Mouse (Mus musculus) right cerebral cortex, adult 2 months (tissue): ENCODE results near the gene Eps8.

ENCODE experiments used
- DNase-seq, 2 experiments: peaks; one replicate each; pipeline ENCODE4 v3.0.0; 2021 to 2022; ENCODE audit warnings: low spot score in 2 of 2

The Eps8 gene

DNA sequence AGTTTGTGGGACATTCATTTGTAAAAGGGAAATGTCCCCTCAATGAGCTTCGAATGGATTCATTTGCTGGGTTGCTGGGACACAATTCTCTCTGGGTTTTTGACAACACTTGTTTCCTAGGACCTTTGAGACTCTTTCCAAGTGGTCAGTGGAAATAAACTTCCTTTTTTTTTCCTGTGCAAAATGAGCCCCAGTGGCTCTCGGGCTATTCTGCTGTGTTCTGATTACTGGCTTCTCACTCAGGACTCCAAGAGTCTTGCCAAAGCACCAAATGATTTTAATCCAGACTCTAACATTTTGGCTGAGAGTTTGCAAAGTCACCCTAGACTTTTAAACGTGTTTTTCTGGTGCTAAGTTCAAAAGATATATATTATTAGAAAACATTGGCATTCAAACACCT, 10.3 kb upstream of the Eps8 start:
- no peak for DNase-seq

DNA sequence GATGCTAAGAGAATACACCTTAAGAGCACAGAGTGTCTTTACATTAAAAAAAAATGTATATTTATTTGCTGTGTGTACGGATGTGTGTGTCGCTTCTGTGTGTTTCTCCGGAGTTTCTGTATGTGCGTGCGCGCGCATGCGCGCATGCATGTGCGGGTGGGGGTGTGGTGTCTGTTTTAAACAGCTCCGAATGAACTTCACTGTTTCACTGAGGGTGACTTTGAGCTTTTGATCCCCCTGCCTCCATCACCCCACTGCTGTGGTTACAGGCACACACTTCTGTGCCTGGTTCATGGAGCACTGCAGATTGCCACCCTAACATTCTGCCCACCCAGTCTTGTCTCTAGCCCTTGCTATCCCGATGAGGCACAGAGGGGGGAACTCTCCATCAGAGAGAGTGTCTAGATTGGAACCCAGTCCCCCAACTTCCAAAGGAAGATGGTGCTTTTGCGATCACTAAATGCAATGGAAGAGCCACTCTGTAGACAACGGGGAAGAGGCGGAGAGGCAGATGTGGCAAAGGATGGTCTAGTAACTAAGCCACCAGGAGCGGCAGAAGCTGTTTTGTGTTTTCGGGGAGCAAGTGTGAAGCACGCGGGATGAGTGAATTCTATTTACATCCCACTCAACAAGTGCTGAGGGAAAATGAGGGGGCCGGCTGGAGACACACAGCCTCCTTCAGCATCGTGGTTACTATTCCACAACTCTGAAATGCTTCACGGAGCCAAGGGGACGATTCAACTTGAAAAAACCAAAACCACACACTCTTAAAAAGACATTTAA, 7.1 kb upstream of the Eps8 start:
- DNase-seq, result peak; percentile 70 to 71

DNA sequence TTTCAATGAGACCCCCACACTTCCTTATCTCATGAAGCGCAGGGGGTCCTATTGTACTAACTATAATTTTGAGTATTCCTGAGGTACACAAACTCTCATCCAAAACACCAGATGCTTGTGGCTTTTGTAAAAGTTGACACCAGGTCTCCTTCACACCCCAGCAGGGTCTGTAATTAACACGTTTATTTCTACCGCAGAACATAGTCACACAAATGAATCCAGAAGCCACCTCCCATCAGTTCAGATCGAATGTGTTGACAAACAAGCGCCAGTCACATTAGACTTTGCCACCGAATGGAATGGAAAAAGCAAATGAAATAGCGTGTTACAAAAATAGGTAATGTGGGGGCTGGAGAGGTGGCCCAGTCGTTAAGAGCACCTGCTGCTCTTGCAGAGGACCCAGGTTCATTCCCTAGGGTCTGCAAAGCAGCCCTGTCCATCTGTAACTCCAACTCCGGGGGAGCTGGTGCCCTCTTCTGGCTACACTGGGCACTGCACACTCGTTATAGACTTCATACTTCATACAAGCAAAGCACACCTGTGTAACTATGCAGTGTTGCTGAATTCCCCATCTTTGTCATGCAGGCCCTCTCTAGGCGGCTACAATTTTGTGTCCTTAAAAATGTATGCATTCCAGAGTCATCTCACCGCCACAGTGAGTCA, 3.9 kb upstream of the Eps8 start:
- no peak for DNase-seq

DNA sequence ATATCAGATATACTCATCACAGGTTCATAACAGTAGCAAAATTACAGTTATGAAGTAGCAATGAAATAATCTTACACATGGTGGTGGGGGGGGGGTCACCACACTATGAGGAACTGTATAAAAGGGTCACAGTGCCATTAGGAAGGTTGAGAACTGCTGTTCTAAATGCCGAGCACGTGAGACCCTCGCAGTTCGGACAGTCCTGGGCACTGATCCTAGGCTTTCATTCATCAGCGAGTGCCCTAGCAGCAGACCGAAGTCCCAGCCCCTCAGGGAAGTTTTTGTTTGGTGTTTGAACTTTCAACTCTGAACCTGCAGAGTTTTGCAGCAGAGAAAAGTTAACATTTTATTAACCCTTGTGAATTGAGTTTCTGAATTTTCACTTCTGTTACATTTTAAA, 2.5 kb upstream of the Eps8 start:
- DNase-seq, result no peak

DNA sequence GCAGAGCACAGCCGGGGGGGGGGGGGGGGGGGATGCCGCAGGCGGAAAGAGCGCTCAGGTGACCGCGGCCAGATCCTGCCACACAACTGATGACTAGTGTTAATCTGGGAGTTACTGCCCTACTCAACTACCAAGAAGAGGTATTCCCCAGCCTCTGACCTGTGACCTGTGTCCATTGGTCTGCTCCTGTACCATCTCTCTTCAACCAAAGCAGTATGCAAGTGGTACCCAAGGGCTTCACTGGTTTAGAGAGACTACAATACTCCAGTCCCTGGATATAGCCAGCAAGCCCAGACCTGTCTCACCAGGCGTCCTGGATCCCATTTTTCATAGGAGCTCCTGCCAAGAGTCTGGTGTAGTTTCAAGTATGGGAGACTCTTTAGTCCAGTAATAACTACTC, 5.1 kb downstream of the Eps8 start:
- DNase-seq, result no peak

DNA sequence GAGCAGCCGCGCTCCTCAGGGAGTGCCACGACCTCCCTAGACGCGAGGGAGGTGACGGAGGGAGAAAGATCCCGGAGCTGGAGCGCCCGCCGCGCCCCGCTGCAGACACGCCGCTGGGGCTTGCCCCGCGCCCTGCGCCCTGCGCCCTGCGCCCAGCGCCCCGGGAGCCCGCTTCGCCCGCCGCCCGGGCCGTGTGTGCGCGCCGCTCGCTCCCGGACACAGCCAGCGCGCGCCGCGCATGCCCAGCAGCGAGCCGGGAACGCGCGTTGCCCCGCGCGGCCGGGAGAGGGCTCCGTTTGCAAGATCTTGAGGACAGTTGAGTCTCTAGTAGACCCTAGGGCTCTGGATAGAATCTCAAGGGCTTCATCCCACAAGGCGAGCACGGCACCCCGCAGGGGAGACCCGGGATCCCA, 5.6 kb downstream of the Eps8 start:
- DNase-seq, result peak; percentile 74 to 83

DNA sequence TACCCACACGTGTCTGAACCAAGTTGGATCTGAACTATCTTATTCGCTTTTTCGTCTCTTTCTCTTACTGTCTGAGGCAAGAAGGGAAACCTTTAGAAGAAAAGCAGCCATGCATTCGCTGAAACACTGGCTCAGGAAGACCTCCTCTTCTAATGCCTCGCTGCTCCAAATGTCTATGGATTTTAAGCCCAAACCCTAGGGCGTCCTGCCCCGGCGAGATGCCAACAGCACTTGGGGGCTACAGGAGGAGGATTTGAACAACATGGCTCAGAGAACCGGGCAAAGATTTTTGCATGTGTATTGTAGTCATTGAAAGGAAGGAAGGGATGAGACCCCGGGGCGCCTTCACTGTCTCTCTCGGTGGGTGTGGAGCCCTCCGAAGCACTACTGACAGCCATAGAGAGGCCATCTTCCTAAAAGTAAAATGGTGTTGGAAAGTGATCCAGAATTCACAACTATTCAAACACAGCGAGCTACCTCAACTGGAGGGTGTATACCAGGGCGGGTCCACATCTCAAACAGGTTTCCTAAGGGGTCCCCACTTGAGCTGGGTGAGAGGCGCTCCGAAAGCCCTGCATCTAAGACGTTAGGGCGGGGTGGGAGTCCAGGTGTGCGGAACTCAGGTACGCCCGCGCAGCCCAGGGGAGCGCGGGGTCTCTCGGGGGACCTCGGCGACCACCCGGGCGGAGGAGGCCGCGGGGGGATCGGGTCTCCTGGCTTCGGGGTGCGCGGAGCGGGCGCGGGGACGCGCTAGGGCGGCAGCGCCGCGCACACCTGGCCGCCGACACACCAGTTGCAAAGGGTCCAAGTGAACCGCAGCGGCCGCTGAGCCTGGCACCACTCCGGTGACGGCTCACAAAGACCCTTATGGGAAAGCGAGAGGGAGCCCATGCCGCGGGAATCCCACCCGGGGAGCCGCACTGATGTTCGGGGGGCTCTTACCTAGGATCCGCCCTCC, 6.3 kb downstream of the Eps8 start:
- DNase-seq, result no peak

DNA sequence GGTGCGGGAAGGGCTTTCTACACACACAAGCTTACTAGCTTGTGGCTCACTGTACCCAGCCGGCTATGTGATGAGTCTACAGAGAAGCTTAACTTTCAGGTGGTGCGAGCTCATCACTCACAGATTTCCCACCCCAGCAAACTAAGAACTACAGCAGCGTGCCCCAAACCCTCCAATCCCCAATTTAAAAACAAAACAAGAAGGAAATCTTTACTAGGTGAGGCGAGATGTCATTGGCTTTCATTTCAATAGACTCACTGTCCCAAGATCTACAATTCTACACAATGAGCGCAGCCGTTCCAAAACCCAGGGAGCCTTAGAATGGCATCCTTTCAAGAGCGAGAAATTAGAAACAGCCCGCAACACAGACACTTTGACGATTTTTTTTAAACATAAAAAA, 7.0 kb downstream of the Eps8 start:
- DNase-seq, result no peak

DNA sequence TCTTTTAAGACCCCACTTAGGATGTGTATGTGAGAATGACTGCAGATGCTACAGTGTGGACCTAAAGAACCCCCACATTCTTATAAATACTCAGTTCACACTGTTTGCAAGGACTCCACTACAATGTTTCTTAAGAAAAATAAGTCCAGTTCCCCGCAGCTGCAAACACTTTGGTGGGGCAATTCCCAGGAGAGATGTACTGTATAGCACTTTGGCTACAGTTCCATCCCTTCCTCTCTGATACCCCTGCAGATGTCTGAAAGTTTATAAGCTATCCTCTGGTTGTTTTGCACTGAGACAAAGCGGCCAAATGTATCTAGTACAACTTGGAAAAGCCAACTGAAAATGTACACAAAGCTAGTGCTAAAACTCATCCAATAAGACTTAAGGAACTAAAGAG, 8.0 kb downstream of the Eps8 start:
- DNase-seq, result no peak

DNA sequence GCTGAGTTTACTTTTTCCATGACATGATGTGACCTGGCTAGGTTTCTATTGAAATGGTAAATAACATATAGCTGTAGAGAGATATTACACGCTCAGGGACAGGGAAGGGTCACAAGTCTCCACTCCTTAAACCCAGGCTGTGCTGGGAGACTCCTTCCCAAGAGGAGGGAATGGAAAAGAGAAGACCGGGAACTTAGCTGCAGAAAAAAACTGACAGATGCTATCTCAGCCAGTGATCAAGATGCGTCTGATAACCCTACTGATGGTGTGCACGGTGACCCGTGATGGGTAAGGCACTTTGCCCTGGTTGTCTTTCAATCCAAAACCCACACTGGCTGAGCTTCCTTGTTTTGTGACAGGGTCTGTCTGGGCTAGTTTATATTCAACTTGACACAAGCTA, 9.8 kb downstream of the Eps8 start:
- no peak for DNase-seq

DNA sequence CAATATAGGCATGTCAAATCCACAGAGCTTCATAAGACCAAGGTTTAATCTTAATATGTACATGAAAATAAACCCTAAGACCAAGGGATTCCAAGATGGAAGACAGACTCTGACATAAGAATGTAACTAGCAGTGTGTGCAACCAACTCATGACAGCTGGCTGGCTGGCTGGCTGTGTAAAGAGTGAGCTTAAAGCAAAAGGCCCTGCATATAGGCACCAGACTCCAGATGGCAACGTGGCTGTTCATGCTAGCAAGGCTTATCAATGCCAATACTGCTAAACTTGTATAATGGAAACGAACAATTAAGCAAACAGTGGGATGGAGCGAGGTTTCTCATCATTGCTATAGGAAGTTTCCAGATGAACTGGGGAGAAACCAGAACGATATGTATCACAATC, 10.9 kb downstream of the Eps8 start:
- no peak for DNase-seq

DNA sequence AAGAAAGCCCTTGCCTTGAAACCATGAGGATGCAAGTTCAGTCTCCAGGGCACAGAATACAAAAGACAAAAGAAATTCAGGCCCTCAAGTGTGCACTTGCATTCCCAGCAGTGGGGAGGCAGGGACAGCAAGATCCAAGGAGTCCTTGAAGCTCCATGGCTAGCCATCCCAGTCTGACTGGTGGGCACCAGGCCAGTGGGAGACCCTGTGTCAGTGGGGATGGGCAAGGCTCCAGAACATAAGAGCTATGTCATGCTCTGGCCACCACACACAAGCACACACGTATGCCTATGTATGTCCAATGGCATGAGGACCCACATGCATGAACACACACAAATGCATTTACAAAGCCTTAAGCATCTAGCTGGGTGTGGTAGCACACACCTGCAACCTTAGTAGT, 13.0 kb downstream of the Eps8 start:
- no peak for DNase-seq

DNA sequence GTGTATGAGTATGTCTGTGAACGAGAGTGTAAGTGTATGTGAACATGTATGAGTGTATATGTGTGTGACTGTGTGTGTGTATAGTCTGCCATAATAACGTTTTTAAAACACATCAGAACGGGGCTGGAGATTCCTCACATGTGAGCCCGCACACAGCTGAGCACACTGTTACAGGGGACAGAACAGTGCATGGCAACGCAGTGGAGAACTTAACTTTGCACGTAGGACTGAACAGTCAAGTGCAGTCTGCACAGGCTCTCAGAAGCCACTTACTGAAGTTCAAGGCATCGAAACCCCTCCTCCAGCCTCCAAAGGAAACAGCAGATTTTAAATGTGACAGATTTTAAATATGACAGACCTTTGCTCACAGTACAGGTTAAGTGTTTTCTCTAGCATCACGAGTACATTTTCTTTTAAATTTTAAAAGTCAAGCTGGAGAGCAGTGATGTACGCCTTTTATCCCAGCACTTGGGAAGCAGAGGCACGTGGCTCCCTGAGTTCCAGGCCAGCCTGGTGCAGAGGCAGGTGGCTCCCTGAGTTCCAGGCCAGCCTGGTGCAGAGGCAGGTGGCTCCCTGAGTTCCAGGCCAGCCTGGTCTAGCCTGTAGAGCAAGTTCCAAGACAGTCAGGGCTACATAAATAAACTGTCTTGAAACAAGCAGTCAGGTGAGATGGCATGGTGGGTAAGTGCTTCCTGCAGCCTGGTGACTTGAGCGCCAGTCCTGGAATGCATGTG, 15.7 kb downstream of the Eps8 start:
- DNase-seq, result no peak

DNA sequence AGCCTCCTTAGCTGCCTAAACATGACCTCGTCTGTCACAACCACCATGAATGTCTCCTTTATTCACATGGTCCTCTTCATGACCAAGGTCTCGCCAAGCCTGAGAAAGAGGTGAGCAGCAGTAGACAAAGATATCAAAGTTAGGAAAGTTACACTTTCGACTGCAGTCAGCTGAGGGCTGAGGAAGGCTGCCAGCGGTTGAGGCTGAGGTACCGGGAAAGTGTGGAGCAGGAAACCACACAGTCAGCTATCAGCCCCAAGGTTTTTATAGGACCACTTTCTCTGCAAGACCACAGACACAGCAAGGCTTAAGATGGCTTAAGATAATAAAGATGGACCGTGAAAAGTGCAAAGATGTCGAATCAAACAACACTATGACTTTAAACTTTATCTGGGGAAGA, 17.2 kb downstream of the Eps8 start:
- no peak for DNase-seq

DNA sequence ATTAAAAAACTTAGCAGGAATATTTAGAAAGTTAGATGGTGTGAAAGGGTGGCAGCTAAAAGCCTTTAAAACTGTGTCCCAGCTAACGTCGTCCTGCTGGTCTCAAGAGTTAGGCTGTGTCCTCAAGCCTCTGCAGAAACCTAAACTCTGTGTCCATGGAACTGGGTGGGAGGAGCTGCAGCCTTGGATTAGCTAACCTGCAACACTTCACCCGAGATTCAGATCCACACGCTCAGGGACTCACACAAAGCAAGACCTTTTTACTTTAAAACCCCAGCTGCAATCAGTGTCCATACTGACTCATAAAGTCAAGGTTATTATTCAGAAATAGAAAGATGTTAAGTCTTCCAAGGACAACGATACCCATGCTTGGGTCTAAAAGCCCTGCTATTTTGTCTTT, 18.5 kb downstream of the Eps8 start:
- DNase-seq, result no peak

DNA sequence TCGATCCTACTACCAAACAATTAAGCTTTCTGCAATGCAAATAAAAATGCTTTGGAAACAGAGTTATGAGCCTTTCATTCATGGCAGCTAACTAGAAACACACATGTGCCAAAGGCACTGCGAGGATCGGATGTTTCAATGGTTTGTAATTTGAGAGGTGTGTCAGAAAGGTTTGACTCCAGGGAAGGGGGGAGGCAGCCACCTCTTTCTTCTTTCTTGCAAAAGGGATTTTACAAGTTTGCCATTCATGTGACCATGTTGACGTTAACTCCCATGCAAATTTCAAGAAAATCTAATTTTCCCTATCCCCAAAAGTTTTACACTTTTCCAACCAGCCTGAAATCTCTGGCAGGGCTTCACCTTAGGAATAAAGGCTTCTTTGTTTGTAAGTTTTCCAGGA, 21.1 kb downstream of the Eps8 start:
- no peak for DNase-seq

DNA sequence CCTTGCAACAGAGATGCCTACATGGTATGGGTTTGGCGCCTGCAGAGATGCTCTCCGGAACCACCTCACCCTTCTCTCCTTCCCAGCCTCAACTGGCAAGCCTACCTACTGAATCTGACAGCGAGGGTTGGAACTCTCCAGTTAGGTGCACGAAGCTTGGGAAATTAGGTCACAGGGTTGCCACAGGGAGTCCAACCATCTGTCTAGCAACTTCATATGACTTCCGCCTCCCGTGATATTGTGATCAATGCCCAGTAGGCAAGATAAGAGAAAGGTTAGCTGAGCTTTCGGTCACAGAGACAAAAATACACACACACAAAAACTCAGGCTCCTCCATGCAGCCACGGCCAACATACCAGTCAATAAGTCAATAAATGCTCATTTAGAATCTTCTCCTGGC, 21.6 kb downstream of the Eps8 start:
- no peak for DNase-seq

DNA sequence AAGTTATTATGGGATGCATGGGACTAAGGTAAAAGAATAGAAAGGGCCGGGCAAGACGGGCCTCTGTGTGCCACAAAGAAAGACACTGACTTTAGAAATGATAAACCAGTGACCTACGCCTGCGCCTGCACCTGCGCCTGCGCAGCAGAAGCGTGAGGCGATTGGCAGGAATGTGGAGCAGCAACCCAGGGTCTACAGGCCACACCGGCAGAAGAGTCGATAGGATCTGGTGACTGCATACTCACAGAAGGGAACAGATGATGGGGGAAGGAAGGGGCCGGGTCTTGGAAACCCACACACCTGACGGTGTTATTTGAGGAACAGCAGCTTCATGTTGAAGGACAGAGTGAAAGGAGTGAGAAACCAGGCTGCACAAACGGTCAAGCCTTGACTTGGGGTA, 24.3 kb downstream of the Eps8 start:
- DNase-seq, result no peak

DNA sequence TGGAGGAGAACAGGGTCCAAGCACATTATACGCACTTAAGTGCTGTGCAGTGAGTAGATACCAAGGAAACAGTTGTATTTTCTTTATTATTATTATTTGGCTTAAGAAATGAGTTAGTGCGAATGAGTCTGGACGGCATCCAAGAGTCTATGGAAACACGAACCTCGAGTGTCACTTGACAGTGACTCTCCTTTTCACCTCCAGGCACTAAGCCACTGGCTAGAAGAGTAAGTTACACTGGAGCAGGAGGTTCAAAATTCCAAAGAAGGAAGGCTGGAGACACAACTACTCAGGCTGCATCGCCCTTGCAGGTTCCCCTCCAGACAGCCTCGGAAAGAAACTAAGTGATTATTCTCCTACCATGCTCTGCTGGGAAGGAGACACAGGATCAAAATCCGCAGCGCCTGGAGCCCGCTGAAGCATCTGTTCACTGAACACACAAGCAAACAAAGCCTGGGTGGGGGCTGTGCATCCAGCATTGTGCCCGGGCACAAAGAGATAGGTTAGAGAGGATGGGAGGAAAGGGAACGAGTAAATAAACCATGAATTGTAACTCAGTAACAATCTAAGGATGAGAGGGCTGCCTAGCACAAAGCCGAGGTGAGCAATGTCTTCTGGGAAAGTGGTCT, 25.0 kb downstream of the Eps8 start:
- DNase-seq, result no peak

DNA sequence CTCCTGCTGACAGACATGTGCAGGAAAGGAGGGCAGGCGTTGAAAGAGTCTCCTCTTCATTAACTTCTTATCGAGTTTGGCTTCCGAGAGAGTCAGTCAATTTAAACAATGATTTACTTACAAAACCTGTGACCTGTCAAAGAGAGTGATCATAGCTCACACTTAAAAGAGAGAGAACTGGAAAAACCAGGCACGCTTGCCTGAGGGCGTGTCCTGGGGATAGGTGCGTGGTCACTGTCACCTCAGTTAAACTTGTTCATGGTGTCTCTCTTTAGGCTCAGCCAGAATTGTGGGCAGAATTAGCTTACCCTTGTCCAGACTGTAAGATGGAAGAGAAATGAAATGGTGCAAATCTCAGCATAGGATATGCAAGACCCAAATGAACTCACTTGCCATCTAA, 26.0 kb downstream of the Eps8 start:
- DNase-seq, result no peak

DNA sequence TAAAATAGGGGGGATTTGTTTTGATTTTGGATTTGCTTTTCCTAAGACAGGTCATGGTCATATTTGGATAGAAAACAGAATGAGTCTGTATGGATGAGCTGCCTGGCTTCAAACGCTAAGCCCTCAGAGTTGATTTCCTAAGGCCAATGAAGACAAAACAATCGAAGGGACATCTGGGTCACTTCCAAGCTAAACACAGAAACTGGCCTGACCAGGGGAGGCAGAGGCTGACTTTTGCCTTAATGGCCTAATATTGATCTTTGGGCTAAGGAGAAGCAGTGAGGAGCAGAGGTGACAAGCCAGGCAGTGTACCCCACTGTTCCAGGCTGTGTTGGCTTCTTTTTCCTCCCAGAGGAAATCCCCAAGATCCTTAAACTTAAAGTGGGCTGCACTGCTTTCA, 33.7 kb downstream of the Eps8 start:
- DNase-seq, result no peak
